Mouse (Mus musculus): ENCODE results near the gene Npsr1.

Gene Npsr1

GRCm38 (mm10) chr9:24236461-24236860 lies 138.7 kb downstream of the Npsr1 start:
- no peak for DNase-seq (ENCODE audit: extremely low read depth, low read depth)

- DNase-seq (ENCODE audit: extremely low read depth, low read depth): no peak
Measured at GRCm38 (mm10) chr9:24247557-24247956, 149.8 kb downstream of the Npsr1 start.

- no peak for DNase-seq (ENCODE audit: extremely low read depth, low read depth)
Measured at GRCm38 (mm10) chr9:24254236-24254635, 156.4 kb downstream of the Npsr1 start.

- no peak for DNase-seq (ENCODE audit: extremely low read depth, low read depth)
Measured at GRCm38 (mm10) chr9:24280498-24281287, 182.9 kb downstream of the Npsr1 start.

- no peak for DNase-seq (ENCODE audit: extremely low read depth, low read depth)
Measured at GRCm38 (mm10) chr9:24282617-24283016, 184.8 kb downstream of the Npsr1 start.

- DNase-seq (ENCODE audit: extremely low read depth, low read depth): no peak
Measured at GRCm38 (mm10) chr9:24283071-24283470, 185.3 kb downstream of the Npsr1 start.

- DNase-seq (ENCODE audit: extremely low read depth, low read depth): no peak
Measured at GRCm38 (mm10) chr9:24283536-24283935, 185.7 kb downstream of the Npsr1 start.

GRCm38 (mm10) chr9:24284239-24285084 lies 186.7 kb downstream of the Npsr1 start:
- peak; percentile 97 for DNase-seq (ENCODE audit: extremely low read depth, low read depth)

GRCm38 (mm10) chr9:24285419-24285818 lies 187.6 kb downstream of the Npsr1 start:
- no peak for DNase-seq (ENCODE audit: extremely low read depth, low read depth)

- DNase-seq (ENCODE audit: extremely low read depth, low read depth): no peak
Measured at GRCm38 (mm10) chr9:24291385-24291784, 193.6 kb downstream of the Npsr1 start.

- DNase-seq (ENCODE audit: extremely low read depth, low read depth): no peak
Measured at GRCm38 (mm10) chr9:24293252-24293959, 195.6 kb downstream of the Npsr1 start.

GRCm38 (mm10) chr9:24302906-24303305 lies 205.1 kb downstream of the Npsr1 start:
- no peak for DNase-seq (ENCODE audit: extremely low read depth, low read depth)

- no peak for DNase-seq (ENCODE audit: extremely low read depth, low read depth)
Measured at GRCm38 (mm10) chr9:24306990-24307389, 209.2 kb downstream of the Npsr1 start.

GRCm38 (mm10) chr9:24307400-24307799 lies 209.6 kb downstream of the Npsr1 start:
- no peak for DNase-seq (ENCODE audit: extremely low read depth, low read depth)

GRCm38 (mm10) chr9:24315835-24316234 lies 218.0 kb downstream of the Npsr1 start:
- DNase-seq (ENCODE audit: extremely low read depth, low read depth): no peak

GRCm38 (mm10) chr9:24331661-24332060 lies 233.9 kb downstream of the Npsr1 start:
- DNase-seq (ENCODE audit: extremely low read depth, low read depth): no peak

- DNase-seq (ENCODE audit: extremely low read depth, low read depth): no peak
Measured at GRCm38 (mm10) chr9:24341321-24341720, 243.5 kb downstream of the Npsr1 start.

- DNase-seq (ENCODE audit: extremely low read depth, low read depth): no peak
Measured at GRCm38 (mm10) chr9:24347011-24347410, 249.2 kb downstream of the Npsr1 start.

GRCm38 (mm10) chr9:24349510-24349909 lies 251.7 kb downstream of the Npsr1 start:
- DNase-seq (ENCODE audit: extremely low read depth, low read depth): no peak

GRCm38 (mm10) chr9:24351402-24351801 lies 253.6 kb downstream of the Npsr1 start:
- no peak for DNase-seq (ENCODE audit: extremely low read depth, low read depth)
